Mouse (Mus musculus): ENCODE measurements around the gene Tymp. TPM values are rescaled to one million over a fixed set of nuclear protein-coding genes. Genes with fewer than 3 reads are reported as not detected.

Gene Tymp
- polyA plus RNA-seq, 1 experiment from 2014 or later, result 1.3 TPM

GRCm38 (mm10) chr15:89323656-89324055 is 53.2 kb downstream of the Tymp start:
- H3K27me3 ChIP-seq, result peaks cover 28% of the 10 kb centered on the region
- peaks cover 7% of the 10 kb centered on the region; the same call in 1 of the 2 replicates for H3K4me1 ChIP-seq (replicated peaks)
- H3K36me3 ChIP-seq, result no peaks in the 10 kb centered on the region
- no peak for ATAC-seq (replicated peaks; ENCODE audit: insufficient number of reproducible peaks, insufficient read depth, low FRiP score, low read depth)
- H3K4me2 ChIP-seq, result no peak overlapping the region
- WGBS, result 78% methylated on average over 4 of the region's 4 CpGs
- no peak overlapping the region for H3K27ac ChIP-seq
- no peak overlapping the region for H3K4me3 ChIP-seq
- H3K9ac ChIP-seq, result no peak overlapping the region
- no peaks in the 10 kb centered on the region for H3K9me3 ChIP-seq (replicated peaks)

GRCm38 (mm10) chr15:89322670-89323522 is 53.9 kb downstream of the Tymp start, which contains the start of gene Adm2:
Adm2 (plus strand) TSS chr15:89322720.
- H3K9me3 ChIP-seq (replicated peaks), result no peaks in the 10 kb centered on the region
- H3K4me2 ChIP-seq, result peak within 1 kb of the TSS; percentile 58
- no peak within 1 kb of the TSS for H3K27ac ChIP-seq
- H3K27me3 ChIP-seq, result peaks cover 28% of the 10 kb centered on the region
- H3K36me3 ChIP-seq, result no peaks in the 10 kb centered on the region
- H3K4me3 ChIP-seq, result peak within 1 kb of the TSS; percentile 34
- no peak for ATAC-seq (replicated peaks; ENCODE audit: insufficient number of reproducible peaks, insufficient read depth, low FRiP score, low read depth)
- peaks cover 7% of the 10 kb centered on the region; the same call in 1 of the 2 replicates for H3K4me1 ChIP-seq (replicated peaks)
- peak within 1 kb of the TSS; percentile 25 for H3K9ac ChIP-seq
- 5% methylated on average over 26 of the region's 26 CpGs for WGBS

Other genes starting within 250 kb of the Tymp start
- 14.8 and 18.2 TPM in 2 replicates for gene Hdac10, start 248.3 kb downstream of the Tymp start, polyA plus RNA-seq (2015; fragmentation: Nextera tagmentation; extraction: Ambion mirVana)
- gene Mapk12, start 236.3 kb downstream of the Tymp start, polyA plus RNA-seq (2015; fragmentation: Nextera tagmentation; extraction: Ambion mirVana), result 16.0 and 19.1 TPM in 2 replicates
- gene Mapk11, start 227.4 kb downstream of the Tymp start, polyA plus RNA-seq (2015; fragmentation: Nextera tagmentation; extraction: Ambion mirVana), result 3.1 and 4.1 TPM in 2 replicates
- 76.5 and 109 TPM in 2 replicates for gene Plxnb2, start 196.3 kb downstream of the Tymp start, polyA plus RNA-seq (2015; fragmentation: Nextera tagmentation; extraction: Ambion mirVana)
- gene Dennd6b, start 180.5 kb downstream of the Tymp start, polyA plus RNA-seq (2015; fragmentation: Nextera tagmentation; extraction: Ambion mirVana), result 15.3 and 18.2 TPM in 2 replicates
- 18.6 and 22.7 TPM in 2 replicates for gene Ppp6r2, start 165.5 kb downstream of the Tymp start, polyA plus RNA-seq (2015; fragmentation: Nextera tagmentation; extraction: Ambion mirVana)
- 27.5 and 45.9 TPM in 2 replicates for gene Sbf1, start 61.7 kb downstream of the Tymp start, polyA plus RNA-seq (2015; fragmentation: Nextera tagmentation; extraction: Ambion mirVana)
- 0.19 and 0.60 TPM in 2 replicates for gene Adm2, start 54.3 kb downstream of the Tymp start, polyA plus RNA-seq (2015; fragmentation: Nextera tagmentation; extraction: Ambion mirVana)
- 0.28 TPM in 1 of 2 replicates, not detected in the other for gene Miox, start 42.6 kb downstream of the Tymp start, polyA plus RNA-seq (2015; fragmentation: Nextera tagmentation; extraction: Ambion mirVana)
- 43.0 and 57.7 TPM in 2 replicates for gene Lmf2, start 21.4 kb downstream of the Tymp start, polyA plus RNA-seq (2015; fragmentation: Nextera tagmentation; extraction: Ambion mirVana)
- 85.3 and 96.9 TPM in 2 replicates for gene Ncaph2, start 21.3 kb downstream of the Tymp start, polyA plus RNA-seq (2015; fragmentation: Nextera tagmentation; extraction: Ambion mirVana)
- gene Sco2, start 3.2 kb downstream of the Tymp start, polyA plus RNA-seq (2015; fragmentation: Nextera tagmentation; extraction: Ambion mirVana), result 7.0 and 8.2 TPM in 2 replicates
- gene Odf3b, start 2.2 kb upstream of the Tymp start, polyA plus RNA-seq (2015; fragmentation: Nextera tagmentation; extraction: Ambion mirVana), result 0.96 and 1.1 TPM in 2 replicates
- gene Klhdc7b, start 7.9 kb upstream of the Tymp start, polyA plus RNA-seq (2015; fragmentation: Nextera tagmentation; extraction: Ambion mirVana), result not detected in 2 replicates
- gene Syce3, start 33.5 kb upstream of the Tymp start, polyA plus RNA-seq (2015; fragmentation: Nextera tagmentation; extraction: Ambion mirVana), result not detected in 2 replicates
- 169 and 195 TPM in 2 replicates for gene Cpt1b, start 48.8 kb upstream of the Tymp start, polyA plus RNA-seq (2015; fragmentation: Nextera tagmentation; extraction: Ambion mirVana)
- 3.3 and 3.9 TPM in 2 replicates for gene C730034F03Rik, start 52.5 kb upstream of the Tymp start, polyA plus RNA-seq (2015; fragmentation: Nextera tagmentation; extraction: Ambion mirVana)
- 0.16 and 0.76 TPM in 2 replicates for gene Gm44502, start 52.7 kb upstream of the Tymp start, polyA plus RNA-seq (2015; fragmentation: Nextera tagmentation; extraction: Ambion mirVana)
- gene Chkb, start 52.9 kb upstream of the Tymp start, polyA plus RNA-seq (2015; fragmentation: Nextera tagmentation; extraction: Ambion mirVana), result 72.7 and 73.8 TPM in 2 replicates
- 0.16 and 1.3 TPM in 2 replicates for gene Mapk8ip2, start 76.9 kb upstream of the Tymp start, polyA plus RNA-seq (2015; fragmentation: Nextera tagmentation; extraction: Ambion mirVana)
- gene Arsa, start 100.4 kb upstream of the Tymp start, polyA plus RNA-seq (2015; fragmentation: Nextera tagmentation; extraction: Ambion mirVana), result 16.3 and 19.9 TPM in 2 replicates
- 1.4 and 2.1 TPM in 2 replicates for gene Shank3, start 122.6 kb upstream of the Tymp start, polyA plus RNA-seq (2015; fragmentation: Nextera tagmentation; extraction: Ambion mirVana)
- 0.08 and 0.22 TPM in 2 replicates for gene Acr, start 191.3 kb upstream of the Tymp start, polyA plus RNA-seq (2015; fragmentation: Nextera tagmentation; extraction: Ambion mirVana)
- 18.1 and 22.3 TPM in 2 replicates for gene Rabl2, start 214.9 kb upstream of the Tymp start, polyA plus RNA-seq (2015; fragmentation: Nextera tagmentation; extraction: Ambion mirVana)